Mouse (Mus musculus) cortical plate, adult 2 months (tissue): ENCODE data around the gene Nid2.

ENCODE experiments used
- CTCF ChIP-seq: fragments of 200-500 bp; IDR thresholded peaks from 2 replicates; pipeline ENCODE4 v1.5.1; 2011; ENCODE audit warnings: mild to moderate bottlenecking, control low read depth, low read length; ENCODE audit not compliant: insufficient read depth; ENCODE audit errors: extremely low read depth
- POLR2A ChIP-seq: fragments of 200-500 bp; IDR thresholded peaks from 2 replicates; pipeline ENCODE4 v1.6.1; 2011; ENCODE audit warnings: mild to moderate bottlenecking, low read length, control low read depth; ENCODE audit not compliant: insufficient read depth; ENCODE audit errors: extremely low read depth

- TF ChIP-seq POLR2A (no peak), CTCF (no peak)
Observed at GRCm38 (mm10) chr14:19711771-19712170, 39.3 kb upstream of the Nid2 start.
